Mouse (Mus musculus) urinary bladder, adult 2 months (tissue): Measurements from ENCODE around the gene Tmem141. TPM values are rescaled to one million over a fixed set of nuclear protein-coding genes. Genes with fewer than 3 reads are reported as not detected.
A peak's percentile ranks its signal among the peaks of the same experiment; 100 is the strongest.

Experiments used
- DNase-seq: peaks from one replicate; pipeline ENCODE4 v3.0.0; 2022; ENCODE audit warnings: low spot score
- polyA plus RNA-seq: library from polyadenylated mRNA; depleted of rRNA; stranded (reverse); fragments of >200 nt; gene quantifications from 2 replicates; pipeline ENCODE4 v1.2.3, GENCODE M21; 2012; rRNA removed

Tmem141 gene
- 55.4 and 59.7 TPM in 2 replicates for polyA plus RNA-seq

DNA sequence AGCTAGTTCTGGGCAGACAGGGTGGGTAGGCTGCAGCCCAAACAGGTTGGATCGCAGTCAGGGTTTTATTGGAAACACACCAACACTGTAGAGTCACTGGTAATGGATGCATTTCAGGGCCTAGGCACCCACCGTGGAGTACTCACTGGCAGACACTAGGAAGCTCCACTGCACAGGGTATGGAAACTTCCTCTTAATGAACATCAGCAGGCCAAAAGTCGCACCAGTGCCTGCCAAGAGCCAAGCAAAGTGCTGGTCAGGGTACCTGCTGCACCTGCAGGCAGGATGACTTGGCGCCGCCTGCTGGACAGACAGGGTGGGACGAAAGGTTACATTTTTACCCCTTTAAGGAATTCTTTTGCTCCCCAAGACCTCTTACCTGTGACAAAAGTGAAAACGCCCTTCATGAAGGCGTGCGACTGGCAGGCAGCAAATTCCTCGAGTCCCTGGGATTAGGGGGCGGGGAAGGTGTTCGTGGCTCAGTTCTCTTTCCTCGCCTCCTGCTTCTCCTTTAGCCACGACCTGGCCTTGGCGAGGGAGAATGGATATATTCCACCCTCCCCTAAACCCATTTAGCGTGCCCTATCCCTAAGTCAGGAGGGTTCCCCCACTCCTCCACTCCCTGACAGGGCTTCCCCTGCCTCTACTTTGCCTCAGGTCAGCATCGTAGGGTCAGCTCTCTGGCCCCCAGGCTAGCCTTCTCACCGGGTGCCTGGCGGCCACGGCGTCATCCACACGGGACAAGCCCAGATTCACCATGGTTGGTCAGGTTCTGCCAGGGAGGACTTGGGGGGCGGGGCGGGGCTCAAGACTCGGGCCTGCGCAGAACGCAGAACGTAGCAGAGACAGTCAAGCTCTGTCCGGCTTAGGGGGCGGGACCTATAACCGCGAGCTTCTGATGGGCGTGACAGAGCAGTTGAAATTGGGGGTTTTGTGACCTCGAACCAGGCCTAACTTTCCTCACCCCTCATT is at the start of gene Tmem141:
Gene Tmem141, minus strand, starts transcription at position 777 of the 972 bp plus-strand sequence.
- DNase-seq: peak; percentile 63

GRCm38 (mm10) chr2:25666516-25666915 is 44.7 kb upstream of the Tmem141 start:
- no peak for DNase-seq

DNA sequence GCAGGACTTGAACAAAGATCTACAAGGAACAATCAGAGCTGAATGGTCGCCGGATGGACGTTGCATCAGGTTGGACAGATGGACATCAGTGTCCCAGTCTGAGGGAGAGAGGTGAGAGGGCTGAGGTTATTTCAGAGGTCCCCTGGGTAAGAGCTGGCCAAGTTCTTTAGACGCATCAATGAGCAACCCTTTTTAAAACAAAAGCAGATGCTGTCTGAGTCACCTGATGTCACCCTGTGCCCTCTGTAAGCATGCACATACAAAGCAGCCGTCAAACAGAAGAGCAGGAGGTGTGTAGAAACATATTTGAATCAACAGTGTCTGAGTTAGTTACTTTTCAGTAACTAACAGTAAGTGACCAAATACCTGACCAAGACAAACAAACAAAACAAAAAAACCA is 42.3 kb upstream of the Tmem141 start:
- no peak for DNase-seq

- no peak for DNase-seq
Observed at GRCm38 (mm10) chr2:25663511-25663910, 41.7 kb upstream of the Tmem141 start.

DNA sequence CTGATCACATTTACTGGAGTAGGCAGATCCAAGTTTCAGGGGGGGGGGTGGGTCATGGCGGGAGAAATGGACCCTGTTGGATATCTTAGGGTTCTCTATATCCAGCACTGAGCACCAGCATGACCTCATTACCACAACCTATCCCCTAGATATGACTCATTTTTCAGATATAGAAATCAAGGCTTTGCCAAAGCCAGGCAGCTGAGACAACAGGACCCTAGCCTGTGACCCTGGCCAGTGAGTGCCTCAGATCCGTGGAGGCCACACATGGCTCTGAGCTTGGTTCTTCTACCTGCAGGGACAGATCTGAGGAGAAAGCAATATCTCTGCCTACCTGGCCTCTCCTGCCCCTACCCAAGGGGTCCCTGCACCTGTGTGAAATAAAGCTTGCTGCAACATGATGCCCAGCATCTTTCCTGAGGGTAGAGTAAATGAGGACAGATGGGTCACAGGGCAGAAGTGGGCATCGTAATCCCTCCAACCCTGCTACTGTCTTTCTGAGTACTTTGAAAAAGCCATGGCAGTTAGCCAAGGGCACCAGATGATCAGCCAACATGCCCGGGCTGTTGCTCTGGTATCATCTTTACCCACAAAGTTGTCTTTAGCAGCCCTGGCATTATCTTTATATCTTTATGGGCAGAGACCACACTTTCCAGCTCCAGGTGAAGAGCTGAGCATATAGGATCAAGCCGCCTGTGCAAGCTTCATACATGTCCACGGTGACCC is 39.6 kb upstream of the Tmem141 start:
- DNase-seq: no peak

- no peak for DNase-seq
Observed at GRCm38 (mm10) chr2:25660279-25660678, 38.5 kb upstream of the Tmem141 start.

DNA sequence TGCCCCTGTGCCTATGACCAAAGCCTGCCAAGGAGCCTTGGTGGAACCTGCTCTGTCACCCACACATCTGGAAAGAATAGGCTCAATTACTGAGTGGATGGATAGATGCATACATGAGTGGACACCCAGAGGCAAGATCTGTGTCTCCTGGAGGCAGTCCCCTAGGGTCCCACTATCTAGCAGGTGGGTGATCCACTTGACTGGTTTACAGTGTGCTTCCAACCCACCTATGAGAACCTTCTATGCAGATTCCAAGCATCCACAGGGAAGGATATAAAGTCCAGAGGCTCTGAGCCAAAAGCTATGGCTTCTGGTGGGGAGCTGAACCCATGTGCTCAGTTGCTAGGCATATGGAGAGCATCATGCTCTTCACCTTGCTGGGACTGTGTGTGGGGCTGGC is 35.8 kb upstream of the Tmem141 start, which contains the start of gene Lcn5:
Gene Lcn5, plus strand, starts transcription at position 301 of the 400 bp plus-strand sequence.
- no peak for DNase-seq

DNA sequence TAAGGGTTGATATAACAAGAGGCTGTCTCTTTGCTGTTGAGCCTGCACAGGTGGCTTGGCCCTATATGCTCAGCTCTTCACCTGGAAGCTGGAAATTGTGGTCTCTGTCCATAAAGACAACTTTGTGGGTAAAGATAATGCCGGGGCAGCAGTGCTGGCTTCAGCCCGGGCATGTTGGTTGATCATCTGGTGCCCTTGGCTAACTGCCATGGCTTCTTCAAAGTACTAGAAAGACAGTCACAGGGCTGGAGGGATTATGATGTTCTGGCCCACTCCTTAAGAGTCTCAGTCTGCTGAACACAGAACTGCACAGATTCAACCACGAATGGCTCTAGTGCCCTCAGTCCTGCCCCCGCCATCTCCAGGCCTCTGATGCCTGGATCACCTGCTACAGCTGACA is 35.4 kb upstream of the Tmem141 start:
- no peak for DNase-seq

DNA sequence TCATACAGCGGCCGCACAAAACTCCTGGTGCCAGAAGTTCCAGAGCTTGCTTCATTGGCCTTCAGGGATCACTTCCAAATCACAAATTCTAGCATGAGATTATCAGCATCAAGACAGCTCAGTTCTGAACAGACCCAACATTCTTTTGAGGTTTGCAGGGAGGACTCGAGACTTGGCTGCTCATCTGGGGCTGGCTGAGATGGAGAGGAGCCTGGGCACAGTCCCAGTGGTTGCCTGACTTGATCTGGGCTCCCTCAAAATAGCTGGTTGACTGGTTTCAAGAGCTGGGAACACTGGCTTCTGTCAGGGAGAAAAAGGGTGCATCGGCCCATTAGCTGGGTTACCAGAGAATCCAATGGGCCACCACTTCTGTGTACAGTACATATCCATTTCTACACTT is 34.9 kb upstream of the Tmem141 start:
- DNase-seq: no peak

DNA sequence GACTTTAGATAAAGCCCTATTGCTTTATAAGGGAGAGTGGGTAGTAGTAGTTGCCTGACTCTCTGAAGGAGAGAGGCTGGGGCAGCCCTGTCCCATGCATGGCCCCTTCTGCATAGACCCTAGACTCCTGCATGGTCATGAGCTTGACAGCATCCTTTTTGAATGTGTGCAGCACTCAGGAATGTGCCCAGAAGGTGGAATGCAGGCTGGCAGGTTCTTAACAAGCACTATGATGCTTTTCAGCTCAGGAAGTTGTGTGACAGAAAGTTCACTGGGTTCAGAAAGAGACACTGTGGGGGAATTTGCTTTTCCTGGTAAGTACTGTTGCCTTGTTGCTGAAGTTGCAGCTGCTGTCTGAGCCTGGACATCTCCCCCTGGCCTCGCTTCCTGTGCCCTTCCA is 32.7 kb upstream of the Tmem141 start:
- no peak for DNase-seq

DNA sequence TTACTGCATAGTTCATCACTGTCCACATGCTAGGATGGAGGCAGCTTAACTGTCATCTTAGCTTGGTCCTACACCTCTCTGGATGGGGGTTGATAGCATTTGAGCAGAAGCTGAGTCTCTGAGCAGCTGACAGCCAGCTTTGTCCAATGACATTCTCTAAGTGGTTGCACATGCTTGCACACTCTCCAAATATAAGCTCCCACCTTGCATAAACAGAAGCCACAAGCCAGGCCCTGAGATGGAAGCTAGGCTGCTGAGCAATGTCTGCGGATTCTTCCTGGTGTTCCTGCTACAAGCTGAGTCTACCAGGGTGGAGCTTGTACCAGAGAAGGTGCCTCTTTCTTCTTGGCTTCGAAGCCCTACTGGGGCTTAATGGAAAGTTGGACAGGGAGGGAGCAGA is 31.1 kb upstream of the Tmem141 start, which contains the start of gene Lcn8:
Gene Lcn8, plus strand, starts transcription at position 219 of the 400 bp plus-strand sequence.
- no peak for DNase-seq

- no peak for DNase-seq
Observed at GRCm38 (mm10) chr2:25639890-25640289, 18.1 kb upstream of the Tmem141 start.

- DNase-seq: no peak
Observed at GRCm38 (mm10) chr2:25634046-25634445, 12.2 kb upstream of the Tmem141 start.

DNA sequence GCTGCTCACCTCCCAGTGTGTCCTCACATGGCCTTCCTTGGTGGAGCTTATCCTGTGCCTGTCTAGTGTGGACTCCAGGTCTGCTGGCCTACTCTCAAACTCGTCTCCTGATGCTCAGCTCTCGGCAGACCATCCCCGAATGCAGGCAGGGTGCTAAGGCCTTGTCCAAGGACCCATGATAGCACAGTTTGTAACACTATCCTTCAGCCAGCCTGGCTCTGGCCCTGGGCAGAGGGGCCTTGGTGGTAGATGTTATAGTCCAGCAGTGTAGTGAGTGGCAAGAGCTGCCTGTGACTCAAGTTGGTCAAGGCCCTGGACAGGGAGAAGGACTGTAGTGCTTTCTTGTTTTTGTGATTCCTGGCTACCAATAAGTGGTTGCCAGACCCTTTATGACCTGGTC is 11.8 kb upstream of the Tmem141 start:
- DNase-seq: no peak

GRCm38 (mm10) chr2:25628738-25629137 is 6.9 kb upstream of the Tmem141 start:
- DNase-seq: no peak

DNA sequence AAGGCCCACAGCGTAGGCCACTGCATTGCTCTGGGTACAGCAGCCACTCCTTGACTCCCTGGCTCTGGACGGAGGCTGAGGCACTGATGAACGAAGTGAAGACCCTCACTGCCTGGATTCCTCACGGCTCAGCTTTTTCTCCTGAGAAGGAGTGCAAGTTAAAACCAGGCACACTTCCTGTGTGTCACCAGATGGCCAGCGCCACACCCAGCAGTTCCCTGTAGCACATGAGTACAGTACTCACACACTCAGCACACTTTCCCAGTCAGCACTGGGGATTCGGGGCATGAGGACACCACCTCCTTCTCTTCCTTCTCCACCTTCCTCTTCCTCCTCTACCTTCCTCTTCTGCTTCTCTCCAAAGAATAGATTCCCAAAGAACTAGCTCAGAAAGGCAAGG is 6.0 kb upstream of the Tmem141 start, which contains the start of gene Fcna:
Gene Fcna, minus strand, starts transcription at position 220 of the 400 bp plus-strand sequence.
- DNase-seq: no peak

- DNase-seq: no peak
Observed at GRCm38 (mm10) chr2:25625986-25626385, 4.2 kb upstream of the Tmem141 start.

DNA sequence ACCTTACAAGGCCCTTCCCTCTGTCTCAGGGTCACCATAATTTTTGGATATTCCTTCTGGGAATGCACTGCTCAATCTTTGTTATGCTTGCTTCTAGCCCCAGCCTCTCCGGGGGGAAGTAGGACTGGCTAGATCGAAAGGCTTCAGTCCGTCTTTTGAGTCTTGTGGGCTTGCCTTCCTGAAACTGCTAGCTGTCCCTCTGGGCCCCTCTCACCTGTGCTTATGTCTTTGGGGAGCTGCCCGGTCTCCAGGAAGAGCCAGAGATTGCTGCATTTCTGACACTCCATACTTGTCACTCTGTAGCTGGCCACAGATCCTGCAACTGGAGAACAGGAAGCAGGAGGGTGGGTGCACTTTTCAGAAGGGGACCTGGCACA is 965 bp downstream of the Tmem141 start:
- DNase-seq: no peak

DNA sequence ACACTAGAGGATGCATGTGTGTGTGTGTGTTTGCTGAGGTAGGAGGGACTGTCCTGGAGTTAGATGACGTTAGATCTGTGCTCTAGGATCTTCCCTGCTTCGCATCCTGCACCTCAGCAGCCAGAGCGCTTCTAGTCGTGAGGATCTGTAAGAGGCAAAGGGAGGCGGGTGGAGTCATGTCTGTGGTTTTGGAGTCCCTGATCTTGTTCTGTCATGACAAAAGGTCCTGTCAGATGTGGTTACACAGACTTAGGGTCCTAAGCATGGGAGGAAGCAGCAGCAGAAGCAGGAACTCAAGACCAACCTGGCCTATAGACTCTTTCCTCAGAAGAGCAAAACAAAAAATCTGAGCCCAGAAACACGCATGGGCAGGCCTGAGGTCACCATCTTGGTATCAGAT is 1.4 kb downstream of the Tmem141 start:
- DNase-seq: no peak

GRCm38 (mm10) chr2:25617578-25617977 is 4.2 kb downstream of the Tmem141 start, which contains the start of gene Ccdc183:
Ccdc183 (minus strand) TSS chr2:25617678.
- DNase-seq: no peak

GRCm38 (mm10) chr2:25616398-25616797 is 5.4 kb downstream of the Tmem141 start:
- DNase-seq: no peak

GRCm38 (mm10) chr2:25608671-25609070 is 13.1 kb downstream of the Tmem141 start:
- no peak for DNase-seq
